Mouse (Mus musculus) heart, adult 11 months (tissue): ENCODE measurements at regions not wholly inside any gene's neighbourhood (a gene's known extent, or its start where the extent isn't known, plus 50 kb on each side); places are given as distances from the start of the nearest gene placed in this dataset.
A peak's percentile ranks its signal among the peaks of the same experiment; 100 is the strongest.

Experiments used
- DNase-seq: peaks from one replicate; pipeline ENCODE4 v3.0.0; 2022

DNA sequence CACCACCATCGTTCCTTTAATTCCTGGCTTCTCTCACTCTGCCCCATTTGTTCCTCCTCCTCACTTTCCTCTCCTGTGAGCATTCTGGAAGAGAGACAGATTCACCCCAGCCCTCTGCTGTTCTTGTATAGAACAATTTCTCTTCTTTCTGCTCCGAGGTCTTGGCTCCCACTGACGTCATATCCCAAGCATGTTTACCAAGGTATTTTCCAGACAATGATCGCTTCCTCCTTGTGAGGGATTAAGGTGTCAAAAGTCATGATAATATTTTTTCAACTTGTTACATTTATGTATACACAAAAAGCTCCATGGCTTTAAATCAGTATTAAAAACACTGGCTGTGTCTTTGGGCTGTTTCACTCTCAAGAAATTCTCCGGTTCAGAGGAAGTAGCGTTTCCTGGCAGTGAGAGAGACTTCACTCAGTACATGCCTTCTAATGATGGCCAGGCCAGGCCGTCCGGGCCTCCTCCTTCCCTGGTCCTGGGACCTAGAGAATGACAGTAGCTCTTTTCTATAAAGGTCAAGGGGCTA is 142.4 kb upstream of the Spdl1 start:
- DNase-seq = no peak

DNA sequence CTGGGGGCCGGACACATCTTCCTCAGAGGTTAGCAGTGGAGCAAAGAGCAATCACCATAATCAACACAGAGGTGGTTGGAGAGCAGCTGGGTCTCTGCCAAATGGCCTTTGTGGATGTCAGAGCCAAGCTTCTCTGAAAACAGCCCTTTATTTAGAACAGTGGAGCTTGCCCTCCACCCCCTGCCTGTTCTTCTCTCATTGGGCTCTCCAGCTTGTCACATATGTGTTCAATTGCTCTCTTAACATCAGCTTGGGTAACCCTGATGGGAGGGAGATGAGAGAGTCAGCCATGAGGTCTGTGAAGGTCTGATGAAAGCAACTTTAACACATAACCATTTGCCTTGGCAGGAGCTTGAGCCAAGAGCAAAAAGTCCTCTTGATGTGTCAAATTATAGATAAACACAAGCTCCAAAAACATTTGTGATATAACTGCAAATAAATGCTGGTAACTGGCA is 140.1 kb upstream of the Spdl1 start:
- peak; percentile 92 for DNase-seq

- DNase-seq = peak; percentile 86
Measured at GRCm38 (mm10) chr11:34973012-34973411, 139.6 kb upstream of the Spdl1 start.

DNA sequence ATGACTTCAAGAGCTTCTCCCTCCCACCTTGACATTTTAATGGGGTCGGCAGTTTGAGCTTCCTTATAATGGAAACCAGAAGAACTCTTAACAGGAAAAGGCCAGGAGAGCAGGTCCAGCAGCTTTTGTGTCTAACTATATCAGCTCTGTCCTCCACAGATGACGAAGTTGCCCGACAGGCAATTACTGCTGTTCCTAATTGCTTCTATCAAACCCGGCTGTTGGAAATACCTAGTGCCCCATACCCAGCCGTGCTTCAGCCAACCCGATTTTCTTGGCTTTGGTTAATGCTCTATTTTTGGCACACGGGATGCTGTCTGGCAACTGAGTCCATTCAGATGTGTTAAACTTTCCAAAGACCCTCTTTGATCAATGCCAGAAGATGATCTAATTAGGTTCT is 125.8 kb upstream of the Spdl1 start:
- no peak for DNase-seq

DNA sequence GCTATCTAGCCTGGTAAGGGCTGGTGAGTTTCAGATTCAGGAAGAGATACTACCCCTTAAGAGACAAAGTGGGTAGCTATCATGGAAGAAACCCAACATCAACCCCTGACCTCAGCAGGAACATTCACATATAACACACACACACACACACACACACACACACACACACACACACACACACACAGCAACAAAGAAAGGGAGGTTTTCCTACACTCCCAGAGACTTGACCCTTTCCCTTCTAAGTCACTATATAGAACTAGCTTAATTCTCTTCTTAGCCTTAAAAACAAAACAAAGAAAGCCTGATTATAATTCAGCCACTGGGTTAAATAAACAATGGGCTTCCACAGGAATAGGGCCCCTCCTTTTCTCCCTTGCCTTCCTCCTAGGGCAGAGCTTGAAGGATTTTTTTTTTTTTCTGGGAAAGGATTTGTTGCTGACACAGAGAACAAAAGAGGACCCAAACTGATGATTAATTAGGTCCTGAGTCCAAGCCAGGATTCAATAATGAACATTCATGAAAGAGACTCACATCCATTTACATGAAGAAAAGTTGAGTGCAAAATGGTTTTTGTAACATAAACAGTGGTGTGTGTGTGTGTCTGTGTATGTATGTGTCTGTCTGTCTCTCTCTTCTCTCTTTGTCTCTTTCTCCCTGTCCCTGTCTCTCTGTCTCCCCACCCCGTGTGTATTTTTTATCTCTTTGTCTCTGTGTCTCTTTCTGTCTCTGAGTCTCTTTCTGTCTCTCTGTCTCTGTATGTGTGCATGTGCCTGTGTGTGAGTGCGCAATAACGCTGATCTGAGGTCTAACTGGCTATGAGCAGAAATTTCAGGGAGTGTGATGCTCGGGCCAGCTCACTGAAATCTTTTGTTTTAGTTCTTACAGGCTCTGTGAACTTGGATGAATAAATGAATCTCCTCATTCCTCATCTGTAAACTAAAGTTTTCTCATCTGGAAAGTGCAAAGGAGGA is 108.3 kb upstream of the Spdl1 start:
- no peak for DNase-seq

DNA sequence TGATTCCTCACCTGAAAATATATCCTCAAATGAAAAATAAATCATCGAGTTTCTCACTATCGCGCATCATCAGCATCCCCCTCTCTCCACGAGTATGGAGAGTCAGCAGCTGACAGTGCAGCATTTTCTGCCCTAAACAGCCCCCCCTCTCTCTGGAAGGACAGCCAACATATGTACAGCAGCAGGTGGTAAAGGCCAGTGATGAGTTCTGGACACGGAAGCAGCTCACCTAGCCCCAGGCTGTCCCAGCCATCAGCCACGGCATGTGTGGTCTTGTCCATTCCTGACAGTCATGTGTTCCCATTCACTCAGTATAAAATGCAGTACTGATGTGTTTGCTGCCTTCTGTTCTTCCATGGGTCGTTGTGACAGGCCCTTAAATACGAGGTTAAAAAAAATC is 106.7 kb upstream of the Spdl1 start:
- no peak for DNase-seq

DNA sequence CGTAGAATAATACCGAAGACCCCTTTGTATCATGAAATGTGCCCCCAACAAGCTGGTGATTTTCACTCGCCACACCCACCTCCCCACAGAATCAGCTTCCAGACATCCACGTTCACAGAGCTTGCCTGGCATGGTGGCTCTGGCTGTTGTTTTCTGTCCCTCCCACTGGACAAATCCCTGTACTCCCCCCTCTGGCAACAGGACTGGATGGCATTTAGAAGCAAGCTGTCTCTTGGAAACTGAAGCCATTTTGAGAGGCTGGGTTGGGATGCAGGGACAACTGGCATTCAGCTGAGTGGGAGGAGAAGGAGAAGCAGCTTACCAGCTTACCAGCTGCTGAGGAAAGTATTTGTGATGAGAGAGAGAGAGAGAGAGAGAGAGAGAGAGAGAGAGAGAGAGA is 105.6 kb upstream of the Spdl1 start:
- no peak for DNase-seq

DNA sequence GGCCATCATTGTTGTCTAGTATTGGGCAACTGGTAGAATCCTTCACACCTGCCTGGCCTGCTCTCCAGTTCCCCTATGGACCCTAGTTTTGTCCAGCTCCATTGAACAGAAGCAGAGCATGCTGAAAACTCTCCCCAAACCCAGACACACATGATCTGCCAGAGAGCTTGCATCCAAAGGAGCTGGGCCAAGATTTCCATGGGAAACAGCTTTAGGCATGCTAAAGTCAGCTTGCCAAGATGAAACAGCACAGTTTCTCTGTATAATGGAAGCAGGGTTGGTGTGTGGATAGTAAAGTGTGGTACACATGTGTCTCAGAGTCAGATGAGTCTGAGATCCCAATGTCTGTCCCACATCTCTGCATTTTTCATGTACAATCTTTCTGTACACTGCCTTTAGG is 98.8 kb upstream of the Spdl1 start:
- DNase-seq = no peak

- no peak for DNase-seq
Measured at GRCm38 (mm10) chr11:34917175-34917574, 83.7 kb upstream of the Spdl1 start.

- peak; percentile 86 for DNase-seq
Measured at GRCm38 (mm10) chr11:34909841-34910240, 76.4 kb upstream of the Spdl1 start.

DNA sequence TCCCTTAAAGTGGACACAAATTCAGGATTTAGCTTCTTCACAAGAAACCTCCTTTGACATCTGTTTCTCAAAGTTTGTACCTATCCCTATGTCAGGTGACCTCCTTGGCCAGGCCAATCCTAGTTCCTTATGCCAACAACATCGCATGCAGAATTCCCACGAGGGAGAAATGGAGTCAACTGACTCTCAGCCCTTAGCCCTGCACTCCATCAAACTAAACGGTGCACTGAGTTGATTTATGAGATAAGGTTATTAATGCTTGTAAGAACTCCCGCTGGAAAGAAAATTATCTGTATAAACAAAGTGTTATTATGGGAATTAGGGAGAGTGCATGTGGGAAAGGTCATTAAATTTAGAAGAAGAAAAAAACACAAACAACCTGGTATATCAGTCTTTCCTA is 70.8 kb upstream of the Spdl1 start:
- no peak for DNase-seq

DNA sequence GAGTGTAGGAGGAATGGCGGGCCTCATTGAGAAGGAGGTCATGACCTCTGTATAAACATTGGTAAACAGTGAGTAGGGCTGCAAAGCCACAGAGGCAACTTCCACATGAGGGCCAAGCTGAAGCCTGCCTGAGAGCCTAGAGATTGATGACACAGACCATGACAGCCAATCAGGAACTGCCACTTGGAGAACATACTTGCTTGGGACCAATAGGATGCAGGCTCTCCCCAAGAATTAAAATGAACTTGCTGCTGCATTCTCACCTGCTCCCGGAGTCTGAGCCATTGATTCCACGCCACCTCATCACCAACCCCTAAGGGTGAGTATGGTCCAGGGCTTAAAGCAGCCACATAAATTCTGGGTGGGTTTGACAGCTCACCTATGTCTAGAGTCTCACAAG is 66.0 kb upstream of the Spdl1 start:
- peak; percentile 71 for DNase-seq

DNA sequence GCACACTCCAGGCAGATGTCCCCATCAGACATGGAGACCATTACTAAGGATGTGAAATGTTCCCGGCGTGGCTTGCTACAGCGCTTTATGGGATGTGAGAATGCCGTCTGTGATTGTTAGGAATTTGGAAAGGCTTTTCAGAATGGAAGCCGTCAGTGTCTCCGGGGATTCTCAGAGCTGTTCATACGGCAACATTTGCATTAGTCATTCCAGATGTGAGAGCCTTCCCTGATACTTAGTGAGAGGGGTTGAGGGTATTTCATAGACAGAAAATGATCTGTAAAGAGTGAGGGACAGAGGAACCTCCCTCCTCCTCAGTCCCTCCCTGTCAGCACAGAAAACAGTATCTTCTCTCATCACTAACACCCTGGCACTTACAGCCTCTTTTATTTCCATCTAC is 62.2 kb upstream of the Spdl1 start:
- DNase-seq = peak; percentile 37

DNA sequence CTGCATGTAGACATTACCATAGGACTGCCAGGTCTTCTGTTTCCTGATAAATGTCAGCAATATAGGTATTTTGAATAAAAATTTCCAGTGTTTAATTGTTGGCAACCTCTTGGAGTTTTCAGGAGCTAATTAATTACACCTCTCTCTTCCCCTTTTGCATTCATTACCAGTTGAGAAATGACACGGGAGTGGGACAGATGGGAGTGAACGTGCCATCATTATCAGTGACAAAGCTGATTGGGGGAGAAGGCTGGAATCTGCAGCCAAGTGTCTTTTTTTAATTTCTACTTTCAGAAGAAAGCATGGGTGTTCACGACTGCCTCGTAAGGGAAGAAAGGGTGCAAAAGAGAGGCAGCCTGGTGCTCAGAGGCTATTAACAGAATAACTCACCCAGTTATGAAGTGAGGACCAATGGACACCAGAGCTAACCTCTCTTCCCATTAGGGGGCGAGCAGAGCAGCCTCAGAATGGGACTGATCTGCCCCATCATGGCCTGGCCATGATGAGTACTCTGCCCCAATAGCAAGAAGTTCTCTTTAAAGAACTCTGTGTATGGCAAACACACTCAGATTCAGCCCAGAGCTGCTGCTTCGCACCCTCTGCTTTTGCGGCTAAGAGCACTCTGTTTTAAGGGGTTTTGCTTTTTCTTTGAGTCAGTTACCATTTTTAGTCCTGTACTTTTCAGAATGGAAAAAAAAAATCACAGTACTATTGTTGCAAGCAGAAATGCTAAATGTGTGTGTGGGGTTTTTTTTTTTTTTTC is 55.1 kb upstream of the Spdl1 start:
- DNase-seq = peak; percentile 15

DNA sequence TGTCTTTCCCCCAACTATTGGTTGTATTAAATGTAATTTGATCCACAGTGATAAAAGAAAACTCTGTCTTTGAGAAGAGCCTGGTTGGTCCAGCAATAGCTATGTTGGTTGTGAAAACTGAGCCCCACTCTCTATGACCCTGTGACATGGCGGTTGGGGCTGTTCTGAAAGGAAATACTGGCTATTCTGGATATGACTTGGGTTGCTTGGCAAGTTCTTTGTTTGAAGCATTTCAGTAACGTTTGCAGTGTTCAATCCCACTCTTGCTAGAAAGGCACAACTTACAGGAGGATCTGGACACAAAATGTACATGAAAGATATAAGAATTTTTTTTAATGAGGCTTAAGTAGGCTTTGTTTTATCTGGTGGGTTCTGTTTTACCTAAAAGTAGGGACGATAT is 54.1 kb upstream of the Spdl1 start:
- DNase-seq = no peak
